Mouse (Mus musculus): ENCODE results near the gene Cdc42ep2. TPM values are rescaled to one million over a fixed set of nuclear protein-coding genes. Genes with fewer than 3 reads are reported as not detected.

Gene Cdc42ep2
- total RNA-seq, 2 experiments from 2014 or later, result 16.6 to 20.9 TPM

- no peak for DNase-seq
Measured at GRCm38 (mm10) chr19:5942581-5942980, 18.0 kb upstream of the Cdc42ep2 start.

- no peak for DNase-seq
Measured at GRCm38 (mm10) chr19:5940656-5941055, 16.0 kb upstream of the Cdc42ep2 start.

GRCm38 (mm10) chr19:5940173-5940572 is 15.6 kb upstream of the Cdc42ep2 start:
- peak; percentile 89 for DNase-seq

- no peak for DNase-seq
Measured at GRCm38 (mm10) chr19:5939715-5940114, 15.1 kb upstream of the Cdc42ep2 start.

- no peak for DNase-seq
Measured at GRCm38 (mm10) chr19:5938516-5938915, 13.9 kb upstream of the Cdc42ep2 start.

GRCm38 (mm10) chr19:5937836-5938406 is 13.3 kb upstream of the Cdc42ep2 start:
- no peak for DNase-seq

- DNase-seq, result no peak
Measured at GRCm38 (mm10) chr19:5937095-5937835, 12.6 kb upstream of the Cdc42ep2 start.

- no peak for DNase-seq
Measured at GRCm38 (mm10) chr19:5935691-5936090, 11.1 kb upstream of the Cdc42ep2 start.

- DNase-seq, result peak; percentile 65
Measured at GRCm38 (mm10) chr19:5935266-5935665, 10.7 kb upstream of the Cdc42ep2 start.

GRCm38 (mm10) chr19:5929634-5930596 is 5.3 kb upstream of the Cdc42ep2 start:
- DNase-seq, result peak; percentile 68

GRCm38 (mm10) chr19:5928546-5928945 is 3.9 kb upstream of the Cdc42ep2 start:
- no peak for DNase-seq

GRCm38 (mm10) chr19:5928104-5928503 is 3.5 kb upstream of the Cdc42ep2 start:
- no peak for DNase-seq

- DNase-seq, result no peak
Measured at GRCm38 (mm10) chr19:5927532-5927931, 2.9 kb upstream of the Cdc42ep2 start.

- DNase-seq, result no peak
Measured at GRCm38 (mm10) chr19:5927026-5927425, 2.4 kb upstream of the Cdc42ep2 start.

GRCm38 (mm10) chr19:5925311-5925855 is 767 bp upstream of the Cdc42ep2 start:
- DNase-seq, result no peak

- DNase-seq, result peak; percentile 98
Measured at GRCm38 (mm10) chr19:5923990-5924712, 465 bp downstream of the Cdc42ep2 start.

- DNase-seq, result no peak
Measured at GRCm38 (mm10) chr19:5922963-5923362, 1.7 kb downstream of the Cdc42ep2 start.

GRCm38 (mm10) chr19:5922119-5922942 is 2.3 kb downstream of the Cdc42ep2 start:
- peak; percentile 13 for DNase-seq

GRCm38 (mm10) chr19:5921715-5922114 is 2.9 kb downstream of the Cdc42ep2 start:
- DNase-seq, result no peak

- DNase-seq, result no peak
Measured at GRCm38 (mm10) chr19:5913007-5913719, 11.5 kb downstream of the Cdc42ep2 start, which contains the start of gene Dpf2. Gene Dpf2, minus strand, starts transcription at chr19:5913010.

Data from gastrocnemius, postnatal 10 days (tissue).